8 mouse cellular contexts compared by ENCODE assay signal in the genomic region with DNA sequence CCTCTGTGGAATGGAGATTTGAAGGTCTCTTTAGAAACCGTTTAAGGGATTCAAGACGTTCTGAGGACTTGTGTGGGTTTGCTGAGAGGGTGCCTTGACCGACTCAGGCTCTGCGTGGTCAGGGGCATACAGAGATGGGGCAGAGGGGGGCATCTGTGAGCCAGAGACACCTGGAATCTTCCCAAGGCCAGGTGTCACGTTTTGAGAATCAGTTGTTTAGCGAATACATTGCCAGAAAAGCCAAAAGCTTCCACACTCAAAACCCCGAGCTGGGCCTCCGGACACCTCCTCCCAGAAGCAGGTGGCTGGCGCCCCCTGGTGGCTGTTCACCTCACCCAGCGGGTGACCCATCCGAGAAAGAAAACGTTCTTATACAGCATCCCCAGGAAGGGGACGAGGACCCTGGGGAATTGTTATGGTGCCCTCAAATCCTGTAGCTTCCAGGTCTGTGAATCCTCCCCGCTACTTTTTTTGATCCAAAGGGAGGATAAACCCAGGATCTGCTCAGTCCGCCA. TPM values are rescaled to one million over a fixed set of nuclear protein-coding genes. Genes with fewer than 3 reads are reported as not detected.
DNase-seq lines count a peak whose midpoint lies in the region; ATAC-seq and TF ChIP-seq lines count a peak whose summit lies in the region.

No protein-coding gene starts in this region.

- H3K4me1 ChIP-seq in embryonic fibroblast, embryonic 13.5 days (ENCODE audit: control insufficient read depth, insufficient read depth, low read length), result no peaks in the 10 kb centered on the region
- H3K4me1 ChIP-seq in hindbrain, embryonic 13.5 days (replicated peaks), result 0 out of 2 replicates have a peak, but pooled peaks cover 4% of the 10 kb centered on the region

- peak; percentile 47 for DNase-seq in gastrocnemius, adult 18-20 months (ENCODE audit: low spot score)
- DNase-seq in gastrocnemius, postnatal 25 days, result no peak
- DNase-seq in brain, adult 2 months (ENCODE audit: low read depth, low spot score), result peak; percentile 81
- DNase-seq in left cerebral cortex, postnatal 25 days (ENCODE audit: low spot score in 2 of 2), result peak; percentile 42 to 45
- DNase-seq in spleen, adult 18-20 months, result peak; percentile 53 to 83

- H3K4me2 ChIP-seq in hindbrain, embryonic 13.5 days, result peak overlapping the region; percentile 25; the same call in 1 of the 2 replicates

- TF ChIP-seq POLR2A in embryonic fibroblast, embryonic 13.5 days (IDR thresholded peaks at IDR 0.05; ENCODE audit: low read depth, low read length), result no peak

- no peak overlapping the region for H3K4me3 ChIP-seq in embryonic fibroblast, embryonic 13.5 days (ENCODE audit: insufficient read depth, low read length)
- H3K4me3 ChIP-seq in hindbrain, embryonic 13.5 days, result no peak overlapping the region

- peaks cover 7% of the 10 kb centered on the region for H3K9me3 ChIP-seq in hindbrain, embryonic 13.5 days

- H3K27ac ChIP-seq in embryonic fibroblast, embryonic 13.5 days (ENCODE audit: insufficient read depth, low read length), result no peak overlapping the region
- H3K27ac ChIP-seq in hindbrain, embryonic 13.5 days, result no peak overlapping the region

- 11% methylated on average over 15 of the region's 15 CpGs for WGBS in hindbrain, embryonic 13.5 days

- intact Hi-C loops in left cerebral cortex, postnatal 25 days (cut with DNase I), result loop anchor here (1.0 to 10.0 kb wide), 2 partner anchors 42 to 451 kb away; no protein-coding TSS in a partner anchor

- TF ChIP-seq CTCF in embryonic fibroblast, embryonic 13.5 days (IDR thresholded peaks at IDR 0.05; ENCODE audit: borderline replicate concordance, insufficient read depth, low read length), result peak; percentile 68

- peak overlapping the region; percentile 44 for H3K9ac ChIP-seq in hindbrain, embryonic 13.5 days

- ATAC-seq in hindbrain, embryonic 13.5 days (ENCODE audit: low FRiP score), result no peak
- peak; percentile 77 for ATAC-seq in megakaryocyte-erythroid progenitor cell, adult 5-6 weeks (replicated peaks; ENCODE audit: low FRiP score, low TSS enrichment, poor library complexity, severe bottlenecking)

- no peaks in the 10 kb centered on the region for H3K36me3 ChIP-seq in hindbrain, embryonic 13.5 days

- peaks cover 11% of the 10 kb centered on the region; the same call in 1 of the 2 replicates for H3K27me3 ChIP-seq in hindbrain, embryonic 13.5 days

RNA-seq across cellular contexts. Expression of gene Tmem119, which starts 15.4 kb away (rescaled TPM):
- 1 to 10 TPM in 1 of 2 experiments, under 1 TPM in 1; 0.93 to 1.1 TPM for total RNA-seq in gastrocnemius, adult 18-20 months (2021)
- 1 to 10 TPM; 3.0 to 3.6 TPM for total RNA-seq in gastrocnemius, postnatal 25 days (2021)
- polyA plus RNA-seq in embryonic fibroblast, embryonic 13.5 days (2011; ENCODE audit: insufficient read length, low read depth, missing spikeins), result 66.6 and 92.8 TPM in 2 replicates
- polyA plus RNA-seq in hindbrain, embryonic 13.5 days (2015; fragmentation: Nextera tagmentation; extraction: Ambion mirVana), result 8.7 and 10.4 TPM in 2 replicates
- 10 to 100 TPM; 23.3 to 25.6 TPM for total RNA-seq in left cerebral cortex, postnatal 25 days (2021)
- total RNA-seq in megakaryocyte-erythroid progenitor cell, adult 5-6 weeks (2014; fragmentation: Nextera tagmentation), result 0.46 TPM in 1 of 2 replicates, not detected in the other
- not detected in 2 replicates for total RNA-seq in megakaryocyte-erythroid progenitor cell, adult 5-6 weeks (2017)

RNA-seq across cellular contexts. Expression of gene Selplg, which starts 16.7 kb away (rescaled TPM):
- under 1 TPM; 0.85 to 0.87 TPM for total RNA-seq in gastrocnemius, adult 18-20 months (2021)
- total RNA-seq in gastrocnemius, postnatal 25 days (2021), result 1 to 10 TPM in 1 of 2 experiments, under 1 TPM in 1; 0.43 to 1.2 TPM
- 0.74 TPM in 1 of 2 replicates, not detected in the other for polyA plus RNA-seq in embryonic fibroblast, embryonic 13.5 days (2011; ENCODE audit: insufficient read length, low read depth, missing spikeins)
- polyA plus RNA-seq in hindbrain, embryonic 13.5 days (2015; fragmentation: Nextera tagmentation; extraction: Ambion mirVana), result 1.7 and 1.9 TPM in 2 replicates
- 10 to 100 TPM; 30.2 to 32.9 TPM for total RNA-seq in left cerebral cortex, postnatal 25 days (2021)
- 66.0 and 87.7 TPM in 2 replicates for total RNA-seq in megakaryocyte-erythroid progenitor cell, adult 5-6 weeks (2014; fragmentation: Nextera tagmentation)
- total RNA-seq in megakaryocyte-erythroid progenitor cell, adult 5-6 weeks (2017), result 27.4 and 30.2 TPM in 2 replicates

RNA-seq across cellular contexts. Expression of gene Iscu, which starts 43.1 kb away (rescaled TPM):
- total RNA-seq in gastrocnemius, adult 18-20 months (2021), result 100 to 1,000 TPM; 159 to 182 TPM
- 100 to 1,000 TPM; 126 to 135 TPM for total RNA-seq in gastrocnemius, postnatal 25 days (2021)
- polyA plus RNA-seq in embryonic fibroblast, embryonic 13.5 days (2011; ENCODE audit: insufficient read length, low read depth, missing spikeins), result 71.8 and 85.3 TPM in 2 replicates
- 91.5 and 93.4 TPM in 2 replicates for polyA plus RNA-seq in hindbrain, embryonic 13.5 days (2015; fragmentation: Nextera tagmentation; extraction: Ambion mirVana)
- 100 to 1,000 TPM; 110 to 116 TPM for total RNA-seq in left cerebral cortex, postnatal 25 days (2021)
- 80.5 and 81.0 TPM in 2 replicates for total RNA-seq in megakaryocyte-erythroid progenitor cell, adult 5-6 weeks (2014; fragmentation: Nextera tagmentation)
- total RNA-seq in megakaryocyte-erythroid progenitor cell, adult 5-6 weeks (2017), result 63.1 and 68.9 TPM in 2 replicates

RNA-seq across cellular contexts. Expression of gene Sart3, which starts 43.4 kb away (rescaled TPM):
- total RNA-seq in gastrocnemius, adult 18-20 months (2021), result 1 to 10 TPM; 6.8 to 8.3 TPM
- 1 to 10 TPM; 5.8 to 8.2 TPM for total RNA-seq in gastrocnemius, postnatal 25 days (2021)
- polyA plus RNA-seq in embryonic fibroblast, embryonic 13.5 days (2011; ENCODE audit: insufficient read length, low read depth, missing spikeins), result 20.8 and 21.1 TPM in 2 replicates
- polyA plus RNA-seq in hindbrain, embryonic 13.5 days (2015; fragmentation: Nextera tagmentation; extraction: Ambion mirVana), result 44.0 and 46.0 TPM in 2 replicates
- 10 to 100 TPM; 36.6 to 37.1 TPM for total RNA-seq in left cerebral cortex, postnatal 25 days (2021)
- total RNA-seq in megakaryocyte-erythroid progenitor cell, adult 5-6 weeks (2014; fragmentation: Nextera tagmentation), result 46.6 and 48.1 TPM in 2 replicates
- total RNA-seq in megakaryocyte-erythroid progenitor cell, adult 5-6 weeks (2017), result 38.6 and 45.5 TPM in 2 replicates

Comparison
In these comparisons a context has a peak if more than half of its experiments do, and no peak if none do; other contexts are left out.
1. RNA of gene Tmem119, which starts 15.4 kb away (total RNA-seq): 23.3 to 25.6 TPM in left cerebral cortex, postnatal 25 days; 3.0 to 3.6 TPM in gastrocnemius, postnatal 25 days, 0.93 to 1.1 TPM in gastrocnemius, adult 18-20 months and 0.46 TPM in megakaryocyte-erythroid progenitor cell, adult 5-6 weeks; every median in the first group is over 4 times any median in the second.
2. RNA of gene Selplg, which starts 16.7 kb away (total RNA-seq): 27.4 to 87.7 TPM in megakaryocyte-erythroid progenitor cell, adult 5-6 weeks and 30.2 to 32.9 TPM in left cerebral cortex, postnatal 25 days; 0.43 to 1.2 TPM in gastrocnemius, postnatal 25 days and 0.85 to 0.87 TPM in gastrocnemius, adult 18-20 months; every median in the first group is over 10 times any median in the second.